Mouse (Mus musculus): ENCODE measurements around the gene Homer2. TPM values are rescaled to one million over a fixed set of nuclear protein-coding genes. Genes with fewer than 3 reads are reported as not detected.

The Homer2 gene
- polyA plus RNA-seq, 2 experiments from 2014 or later = 0.41 TPM; not detected in 1

DNA sequence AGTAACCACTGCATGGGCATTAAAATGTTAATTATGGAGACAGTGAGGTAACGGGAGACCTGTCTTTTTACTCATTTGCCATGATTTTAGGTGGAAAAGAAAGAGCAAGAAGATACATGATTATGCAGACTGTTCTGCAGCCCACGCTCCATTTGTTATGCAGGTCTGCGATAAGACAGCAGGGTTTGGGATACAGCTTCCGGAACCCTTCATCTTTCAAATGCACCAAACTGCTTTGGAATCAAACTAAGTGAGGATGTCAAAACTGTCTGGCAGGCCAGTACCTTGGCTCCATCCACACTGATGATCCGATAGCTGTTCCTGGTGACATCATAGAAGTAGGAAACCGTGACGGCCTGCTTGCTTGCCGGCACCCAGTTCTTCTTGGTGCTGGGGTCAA lies 58.1 kb downstream of the Homer2 start:
- no peak for ATAC-seq

DNA sequence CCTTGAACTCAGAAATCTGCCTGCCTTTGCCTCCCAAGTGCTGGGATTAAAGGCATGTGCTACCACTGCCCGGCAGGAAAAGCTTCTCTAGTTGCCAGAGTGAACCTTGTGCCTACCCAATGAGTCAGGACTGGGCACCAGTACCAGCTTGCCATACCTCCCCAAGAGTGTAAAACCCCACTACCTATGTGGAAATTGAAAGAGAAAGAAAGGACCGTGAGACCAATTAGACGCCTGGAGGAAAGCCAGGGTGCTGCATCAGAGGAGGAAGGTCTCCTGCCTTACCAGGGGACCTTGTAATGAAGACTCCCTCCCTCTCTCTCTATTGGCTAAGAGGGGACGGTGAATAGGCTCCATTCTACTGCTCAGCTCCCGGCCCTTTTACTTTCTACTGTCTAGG lies 59.4 kb downstream of the Homer2 start:
- no peak for ATAC-seq

DNA sequence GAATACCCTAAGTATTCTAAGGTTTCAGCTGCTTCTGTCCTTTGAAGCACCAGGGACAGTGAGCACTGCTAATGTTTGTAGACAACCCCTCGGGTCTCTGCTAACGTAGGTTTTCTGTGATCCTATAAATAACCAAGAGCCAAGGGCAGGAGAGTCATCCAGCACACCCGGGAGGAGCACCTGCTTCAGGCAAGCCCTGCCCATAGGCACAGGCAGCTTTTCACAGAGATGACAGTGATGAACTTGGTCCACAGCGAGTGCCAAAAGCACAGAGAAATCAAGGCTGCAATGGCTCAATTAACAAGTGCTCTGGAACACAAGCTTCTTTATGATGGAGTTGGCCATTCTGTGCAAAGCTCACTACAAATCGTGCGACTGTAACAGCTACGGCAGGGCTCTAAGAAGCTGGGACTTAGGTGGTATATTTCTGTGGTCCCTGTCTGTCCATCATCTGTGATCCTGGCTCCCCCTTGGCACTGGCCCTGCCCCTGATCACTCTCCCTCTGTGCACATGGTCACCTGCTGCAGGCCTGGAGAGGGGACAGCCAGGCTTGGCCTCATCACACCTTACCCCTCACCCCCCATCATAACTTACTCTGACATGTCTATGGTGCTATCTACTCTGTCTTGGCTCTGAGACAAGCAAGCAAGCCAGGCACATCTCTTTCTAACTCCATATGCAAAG lies 62.6 kb downstream of the Homer2 start:
- no peak for ATAC-seq

DNA sequence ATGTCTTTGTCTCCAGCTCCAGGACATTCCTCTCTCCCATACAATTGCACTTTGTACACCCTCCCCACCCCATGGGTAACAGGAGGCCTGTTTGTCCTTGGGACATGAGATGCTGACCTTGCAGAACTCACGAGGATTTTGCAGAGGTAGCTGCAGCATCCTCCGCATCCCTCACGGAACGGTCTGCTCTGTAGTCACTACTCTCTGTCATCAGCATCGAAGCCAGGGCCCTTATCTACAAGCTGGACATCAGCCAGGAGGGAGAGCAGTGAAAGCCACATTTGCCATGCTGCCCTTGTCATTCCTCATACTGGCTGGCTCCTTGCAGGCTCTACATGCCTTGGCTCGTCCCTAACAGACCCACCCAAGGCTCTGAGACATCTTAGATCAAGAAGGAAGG lies 66.2 kb downstream of the Homer2 start:
- no peak for ATAC-seq

DNA sequence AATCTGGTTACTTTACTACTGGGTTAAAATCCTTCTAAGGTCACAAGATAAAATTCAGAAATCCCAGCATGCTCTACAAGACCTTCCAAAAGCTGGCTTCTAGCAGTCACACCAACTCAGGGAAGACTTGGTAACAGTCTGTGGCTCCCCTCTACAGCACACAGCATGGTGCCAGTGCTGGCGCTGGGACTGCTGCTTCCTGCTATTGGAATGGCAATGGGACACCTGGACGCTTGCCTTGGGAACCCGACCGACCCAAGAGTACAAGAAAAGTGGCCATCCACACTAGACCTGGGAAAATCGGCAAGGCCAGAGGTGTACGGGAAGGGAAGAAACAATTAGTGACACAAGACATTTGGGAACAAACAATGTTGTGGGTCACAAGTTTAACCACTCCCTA lies 74.7 kb downstream of the Homer2 start:
- no peak for ATAC-seq

DNA sequence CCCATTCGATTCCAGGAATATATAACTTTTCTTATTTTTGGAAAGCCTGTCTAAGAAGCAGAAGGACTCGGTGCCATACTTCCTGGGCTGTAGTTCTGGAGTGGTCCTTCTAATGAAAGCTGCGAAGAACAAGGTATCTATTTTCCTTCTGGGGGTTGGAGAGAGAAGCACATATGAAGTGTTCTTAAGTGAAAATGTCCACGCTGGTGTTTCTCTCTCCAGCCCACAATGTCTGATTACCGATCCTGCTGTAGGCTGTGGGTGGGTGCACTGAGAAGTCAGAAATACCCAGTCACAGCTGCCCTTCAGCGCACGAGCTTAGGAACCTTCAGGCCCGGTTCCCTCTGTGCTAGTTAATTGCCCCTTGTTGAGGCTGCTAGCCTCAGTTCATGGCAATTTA lies 76.1 kb downstream of the Homer2 start:
- ATAC-seq = no peak

DNA sequence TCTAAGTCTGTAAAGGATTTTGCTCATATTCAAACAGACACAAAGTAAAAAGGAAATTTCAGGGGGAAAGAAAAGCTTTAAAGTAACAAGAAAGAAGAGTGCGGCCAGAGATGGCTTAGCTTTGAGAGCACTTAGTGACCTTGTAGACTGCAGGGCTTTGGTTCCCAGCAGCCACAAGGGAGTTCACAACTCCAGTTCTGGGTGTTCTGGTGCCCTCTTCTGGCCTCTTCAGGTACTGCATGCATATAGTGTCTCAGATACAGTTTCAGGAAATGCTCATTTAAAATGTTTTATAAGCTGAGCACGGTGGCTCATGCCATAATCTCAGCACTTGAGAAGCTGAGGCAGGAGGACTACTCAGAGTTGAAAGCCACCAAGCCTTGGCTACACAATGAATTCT lies 80.9 kb downstream of the Homer2 start:
- no peak for ATAC-seq

DNA sequence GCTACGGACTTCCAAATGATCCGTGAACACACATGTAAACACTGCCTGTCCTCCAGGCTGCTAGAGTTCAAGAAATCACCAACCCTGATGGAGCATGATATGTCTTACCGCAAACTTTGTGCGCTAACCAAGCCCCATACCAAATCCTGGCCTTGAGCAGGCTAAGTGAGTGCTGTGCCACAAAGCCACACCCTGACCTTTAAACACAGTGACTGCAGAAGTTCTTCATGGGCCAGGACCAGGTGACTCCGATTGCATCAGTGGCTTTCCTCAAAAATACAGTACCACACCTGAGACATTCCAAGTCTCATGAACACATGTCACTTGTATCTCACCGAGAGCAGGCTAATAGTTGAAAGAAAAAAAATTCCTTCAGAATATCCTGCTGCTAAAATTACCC lies 83.6 kb downstream of the Homer2 start:
- ATAC-seq = no peak

DNA sequence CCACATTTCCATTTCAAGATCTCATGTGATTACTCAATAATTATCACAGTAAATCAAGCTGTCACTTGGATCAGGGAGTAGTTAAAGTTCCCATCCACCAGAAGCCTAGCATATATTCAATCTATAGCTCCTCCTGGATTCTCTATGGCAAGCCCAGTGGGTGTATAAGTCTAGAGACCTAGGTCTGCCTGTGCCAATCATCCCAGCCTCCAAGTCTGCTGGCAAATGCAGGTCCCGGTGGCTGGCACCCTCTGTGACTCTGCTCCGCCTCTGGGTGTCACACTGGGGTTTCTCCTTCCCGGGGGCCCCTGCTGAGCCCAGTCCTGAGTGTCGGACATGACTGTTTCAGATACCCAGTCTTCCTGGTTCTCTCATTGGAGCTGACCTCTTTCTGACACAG lies 84.5 kb downstream of the Homer2 start:
- no peak for ATAC-seq

DNA sequence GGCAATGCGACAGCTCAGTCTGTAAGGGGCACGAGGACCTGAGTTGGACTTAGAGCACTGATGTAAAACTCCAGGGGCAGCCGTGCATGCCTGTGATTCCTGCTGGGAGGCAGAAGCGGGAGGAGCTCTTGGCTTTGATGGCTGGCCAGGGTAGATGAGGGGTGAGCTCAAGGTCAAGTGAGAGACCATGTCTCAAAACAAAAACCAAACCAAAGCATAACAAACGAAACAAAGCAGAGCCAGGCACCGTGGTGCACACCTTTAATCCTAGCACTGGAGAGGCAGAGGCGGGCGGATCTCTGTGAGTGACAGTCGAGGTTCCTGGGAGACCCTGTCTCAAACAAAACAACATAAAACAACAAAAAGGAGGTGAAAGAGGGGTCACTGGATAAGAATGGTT lies 92.3 kb downstream of the Homer2 start:
- no peak for ATAC-seq

DNA sequence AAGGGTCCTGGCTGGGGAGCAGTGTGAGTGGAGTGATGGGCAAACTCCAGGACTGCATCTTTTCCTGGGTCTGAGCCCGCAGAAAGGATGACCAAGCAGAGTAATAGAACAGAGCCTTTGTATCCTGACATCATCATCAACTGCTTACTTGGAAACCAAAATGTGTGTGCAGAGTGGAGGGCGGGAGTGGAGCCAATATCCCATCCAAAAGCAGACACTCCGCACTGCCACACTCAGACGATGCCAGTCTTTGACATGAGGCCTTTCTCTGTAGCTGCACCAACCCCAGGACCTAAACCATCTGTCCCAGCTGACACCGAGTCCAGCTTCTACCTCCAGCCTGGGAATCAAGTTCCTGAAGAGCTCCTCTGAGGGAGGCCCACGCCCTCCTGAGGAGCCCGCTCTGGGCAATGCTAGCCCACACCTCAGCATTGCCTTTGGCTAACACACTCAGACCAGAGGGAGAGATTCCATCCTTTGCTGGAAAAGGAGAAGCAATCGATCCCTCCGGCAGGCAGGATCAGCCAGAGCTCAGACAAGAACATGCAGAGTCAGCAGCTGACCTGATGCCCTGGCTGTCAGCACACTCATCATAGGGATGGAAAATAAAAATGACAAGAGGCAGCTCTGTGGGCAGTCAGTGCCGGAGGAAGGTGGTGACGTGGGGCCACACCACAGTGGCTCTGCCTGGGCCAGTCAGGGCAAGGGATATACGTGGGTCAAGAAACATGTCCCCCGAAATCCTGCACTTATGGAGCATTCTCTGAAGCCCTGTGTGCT lies 94.3 kb downstream of the Homer2 start:
- no peak for ATAC-seq

DNA sequence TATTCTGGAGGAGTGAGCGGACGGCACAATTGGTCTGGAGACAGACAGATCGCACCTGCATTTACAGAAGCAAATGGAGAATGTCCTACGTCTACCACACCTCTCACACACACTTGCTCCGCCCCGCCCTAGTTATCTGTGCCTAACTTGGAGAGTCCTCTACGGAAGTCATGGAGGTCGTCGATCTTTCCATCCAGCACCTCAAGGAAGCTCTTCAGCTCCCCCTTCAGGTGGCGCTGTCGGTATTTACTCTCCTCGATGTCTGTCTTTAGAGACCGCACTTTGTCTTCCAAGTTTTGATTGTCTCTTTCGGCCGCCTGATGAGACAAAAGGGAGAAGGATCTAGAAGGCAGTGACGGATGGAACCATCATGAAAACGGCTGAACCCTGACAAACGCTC lies 97.2 kb downstream of the Homer2 start:
- ATAC-seq = no peak

DNA sequence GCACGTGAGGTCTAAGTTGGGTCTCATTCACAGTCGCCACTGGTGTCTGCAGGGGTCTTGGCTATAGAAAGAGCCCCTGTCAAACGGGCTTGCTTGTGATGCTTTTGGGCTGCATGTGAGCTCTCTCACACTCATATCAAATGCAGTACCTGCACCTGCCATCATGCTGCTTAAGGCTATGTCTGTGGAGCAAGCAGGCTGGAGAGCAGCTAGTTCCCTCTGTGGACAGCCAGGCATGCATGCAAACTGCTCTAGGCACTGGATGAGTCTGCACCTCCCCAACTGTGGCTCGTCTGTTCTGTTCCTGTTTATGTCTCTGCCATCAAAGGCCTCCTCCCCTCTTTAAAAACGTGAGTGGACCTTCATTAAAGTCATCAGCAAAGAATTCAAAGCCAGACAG lies 100.9 kb downstream of the Homer2 start:
- ATAC-seq = no peak

DNA sequence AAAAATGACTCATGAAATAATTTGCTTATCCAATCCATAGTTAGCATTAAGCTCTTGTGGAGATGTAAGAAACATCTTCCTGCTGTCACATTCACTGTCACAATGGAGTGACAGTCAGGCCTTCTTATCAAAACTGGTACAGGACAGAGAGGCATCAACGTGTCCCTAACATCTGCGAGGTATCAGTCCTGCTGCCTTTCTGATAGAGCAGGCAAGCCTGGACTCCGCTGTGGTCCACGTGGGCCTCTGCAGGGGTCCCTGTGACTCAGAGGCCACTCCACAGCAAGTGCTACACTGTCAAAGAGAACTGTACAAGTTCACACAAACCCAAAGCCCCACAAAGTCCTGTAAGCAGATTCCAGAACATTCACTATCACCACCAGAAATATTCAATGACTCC lies 101.8 kb downstream of the Homer2 start:
- no peak for ATAC-seq

DNA sequence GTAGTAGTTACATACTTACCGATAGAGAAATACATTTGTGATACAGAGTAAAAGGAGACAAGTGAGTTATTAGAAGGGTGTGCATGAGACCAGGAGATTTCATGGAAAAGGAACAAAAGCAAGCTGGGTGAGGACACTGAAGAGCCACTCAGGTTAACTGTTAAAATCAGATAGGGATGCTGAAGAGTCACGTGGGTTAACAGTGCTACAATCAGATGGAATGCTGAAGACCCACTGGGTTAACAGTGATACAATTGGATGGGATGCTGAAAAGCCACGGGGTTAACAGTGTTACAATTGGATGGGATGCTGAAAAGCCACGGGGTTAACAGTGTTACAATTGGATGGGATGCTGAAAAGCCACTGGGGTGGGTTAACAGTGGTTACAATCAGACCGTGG lies 102.3 kb downstream of the Homer2 start:
- ATAC-seq = no peak

DNA sequence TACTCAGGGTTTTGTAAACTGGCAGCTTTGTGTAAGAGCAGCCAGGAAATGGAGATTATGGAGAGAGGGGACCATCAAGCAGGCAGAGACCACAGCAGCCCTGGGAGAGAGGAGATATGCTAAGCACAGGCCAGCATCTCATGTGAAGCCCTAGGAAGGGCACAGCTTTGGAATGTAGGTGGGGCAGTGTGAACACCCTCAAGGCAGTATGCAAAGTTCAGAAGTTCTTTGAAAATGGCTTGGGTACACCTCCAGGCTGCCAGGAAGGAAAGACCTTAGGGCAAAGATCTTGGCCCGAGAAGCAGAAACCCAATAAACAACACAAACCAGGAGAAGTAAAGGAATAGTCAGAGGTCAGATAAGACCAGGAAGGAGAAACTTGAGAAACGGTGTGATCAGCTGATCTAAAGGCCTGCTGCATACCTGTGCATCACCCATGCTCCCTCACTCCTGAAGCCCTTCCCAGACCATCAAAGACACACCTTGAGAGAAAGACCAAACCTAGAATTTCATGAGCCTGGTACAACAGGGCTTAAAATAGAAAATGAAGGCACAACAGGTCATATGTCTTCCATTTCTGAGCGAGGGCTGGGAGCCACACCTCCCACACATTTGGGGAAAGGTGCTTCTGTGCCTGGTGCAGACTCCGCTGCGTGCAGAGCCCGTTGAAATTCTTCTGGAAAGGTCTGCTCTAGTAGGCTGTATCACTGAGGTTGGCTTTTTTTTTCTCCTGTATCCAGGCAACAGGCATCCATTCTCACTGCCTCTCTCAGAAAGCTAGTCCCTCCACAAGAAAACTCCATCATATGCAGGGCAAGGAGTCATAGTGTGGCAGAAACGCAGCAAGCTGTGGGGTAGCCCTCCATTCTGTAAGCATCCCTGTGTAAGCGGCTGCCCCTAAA lies 107.7 kb downstream of the Homer2 start:
- no peak for ATAC-seq

DNA sequence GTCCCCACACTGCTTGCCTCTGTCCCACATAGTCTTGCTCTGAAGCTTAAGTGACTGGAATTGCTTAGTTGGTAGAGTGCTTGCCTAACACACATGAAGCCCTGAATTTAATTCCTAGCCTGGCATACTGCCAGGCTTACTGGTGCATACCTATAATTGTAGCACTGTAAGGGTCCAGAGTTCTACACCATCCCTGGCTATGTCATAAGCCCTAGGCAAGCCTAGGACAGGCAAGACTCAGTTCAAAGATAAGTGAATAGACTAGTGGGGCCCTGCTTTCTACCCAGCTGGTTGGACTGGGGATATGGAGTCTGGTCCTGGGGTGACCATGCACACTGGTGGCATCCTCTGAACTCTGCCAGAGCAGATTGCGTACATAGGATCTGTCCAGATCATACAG lies 109.7 kb downstream of the Homer2 start:
- no peak for ATAC-seq

DNA sequence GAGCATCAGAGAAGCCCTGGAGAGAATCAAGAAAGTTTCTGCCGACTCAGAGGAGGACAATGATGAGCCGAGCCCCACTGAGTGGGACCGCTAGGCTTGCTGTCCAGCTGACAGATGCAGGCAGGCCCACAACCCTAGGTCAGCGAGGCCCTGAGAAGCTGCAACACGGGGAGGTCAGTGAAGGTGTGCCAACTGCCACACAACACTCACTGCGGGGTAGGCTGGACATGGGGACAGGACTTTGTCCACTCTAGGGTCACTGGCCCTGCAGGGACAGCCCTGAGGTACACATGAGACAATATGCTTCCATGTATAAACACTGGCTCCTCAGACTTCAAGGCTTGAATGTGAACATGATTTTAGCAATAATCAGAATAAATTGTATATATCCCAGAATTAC lies 111.2 kb downstream of the Homer2 start:
- ATAC-seq = no peak

DNA sequence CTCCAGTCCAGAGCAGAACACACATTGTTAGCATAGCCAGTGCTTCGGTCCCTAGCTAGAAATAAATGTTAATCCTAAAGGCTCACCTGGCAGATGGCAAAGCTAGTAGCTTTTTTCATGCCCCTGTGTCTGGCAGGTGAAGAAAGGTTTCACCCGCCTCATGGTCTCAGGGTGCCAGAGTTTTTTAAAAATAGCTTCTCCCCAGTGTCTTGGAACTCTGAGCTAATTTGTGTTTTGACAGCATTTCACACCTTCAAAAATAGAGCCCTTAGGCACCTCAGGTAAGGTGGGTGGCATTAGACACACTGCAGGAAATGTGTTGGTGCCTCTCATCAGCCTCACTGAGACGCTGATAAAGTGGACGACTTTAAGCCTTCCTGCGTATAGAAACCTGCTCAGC lies 112.3 kb downstream of the Homer2 start:
- no peak for ATAC-seq

DNA sequence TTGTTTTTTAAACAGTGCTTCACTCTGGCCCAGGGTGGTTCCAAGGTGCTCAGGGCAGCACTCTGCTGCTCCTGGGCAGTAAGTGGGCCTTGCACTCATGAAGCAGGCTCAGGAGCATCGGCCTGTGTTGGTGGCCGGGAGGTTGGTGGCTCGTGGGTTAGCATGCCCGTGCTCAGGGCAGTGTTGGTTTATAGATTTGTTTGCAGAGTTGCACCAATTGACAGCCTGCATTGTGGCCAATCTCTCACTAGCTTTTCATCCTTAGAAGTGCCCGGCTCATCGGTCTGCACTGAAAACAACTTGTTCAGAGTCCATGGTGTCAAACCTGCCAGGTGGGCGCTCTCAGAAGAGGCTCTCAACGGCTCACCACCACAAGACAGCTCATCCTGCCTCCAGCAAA lies 113.9 kb downstream of the Homer2 start:
- ATAC-seq = no peak

DNA sequence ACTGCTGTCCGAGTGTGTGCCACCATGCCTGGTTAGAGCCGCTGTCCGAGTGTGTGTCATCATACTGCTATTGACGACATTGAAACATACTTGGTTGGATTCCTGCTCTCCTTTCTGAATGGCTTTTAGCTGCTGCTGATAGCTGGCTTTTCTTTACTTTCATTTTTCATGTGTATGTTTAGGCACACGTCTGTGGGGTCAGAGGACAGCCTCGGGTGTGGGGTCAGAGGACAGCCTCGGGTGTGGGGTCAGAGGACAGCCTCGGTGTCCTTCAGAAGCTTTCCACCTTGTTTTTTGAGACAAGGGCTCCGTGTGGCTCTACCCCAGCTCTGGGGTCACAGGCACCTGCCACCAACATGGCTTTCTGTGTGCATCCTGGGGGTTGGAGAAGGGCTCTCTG lies 114.6 kb downstream of the Homer2 start:
- ATAC-seq = no peak

DNA sequence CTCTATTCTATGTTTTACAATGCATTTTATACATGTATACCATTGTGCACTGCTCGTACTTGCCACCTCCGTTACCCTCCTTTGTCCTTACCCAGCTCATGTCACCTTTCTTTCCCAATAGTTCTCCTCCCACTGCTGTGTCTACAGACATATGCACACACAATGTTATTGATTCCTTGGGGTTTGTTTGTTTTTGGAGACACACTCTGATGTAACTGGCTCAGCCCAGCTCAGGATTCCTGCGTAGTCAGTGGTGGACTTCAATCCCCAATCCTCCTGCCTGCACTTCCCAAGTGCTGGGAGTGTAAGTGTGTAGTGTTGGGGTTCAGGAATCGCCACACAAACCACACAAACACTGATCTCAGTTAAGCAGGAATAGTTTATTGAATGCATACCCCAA lies 120.1 kb downstream of the Homer2 start:
- no peak for ATAC-seq

DNA sequence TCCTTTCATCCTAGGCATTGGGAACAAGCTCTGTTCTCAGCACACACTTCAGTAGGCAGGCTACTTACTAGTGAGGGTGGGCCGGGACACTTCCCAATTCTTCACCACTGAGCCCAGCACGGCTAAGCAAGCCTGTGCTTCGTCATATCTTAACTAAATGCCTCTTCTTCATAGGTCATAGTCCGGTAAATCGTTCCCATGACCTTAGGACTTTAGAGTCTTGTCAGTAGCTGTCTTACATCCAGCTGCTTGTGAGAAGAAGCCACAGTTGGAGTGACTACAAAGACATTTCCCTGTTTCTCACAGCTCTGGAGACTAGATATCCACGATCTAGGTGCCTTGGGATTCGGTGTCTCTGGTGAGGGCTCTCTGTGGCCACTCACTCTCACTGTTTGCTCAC lies 122.0 kb downstream of the Homer2 start:
- ATAC-seq = no peak

DNA sequence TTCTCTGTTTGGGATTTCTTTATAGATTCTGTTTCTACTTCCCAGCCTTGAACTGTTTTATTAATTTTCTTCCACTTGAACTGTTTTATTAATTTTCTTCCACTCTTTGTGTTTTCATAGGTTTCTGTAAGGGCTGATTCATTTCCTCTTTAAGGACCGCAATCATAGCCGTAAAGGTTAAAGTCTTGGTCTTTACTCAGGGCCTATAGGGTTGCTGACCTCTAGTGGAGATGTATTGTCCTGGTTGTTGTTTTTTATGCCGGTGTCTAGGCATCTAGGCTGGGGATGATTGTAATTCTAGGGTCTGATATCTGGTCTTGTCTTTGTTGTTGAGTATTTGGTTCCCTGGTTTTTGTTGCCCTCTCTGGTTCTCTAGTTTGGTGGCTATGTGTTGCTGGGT lies 123.8 kb downstream of the Homer2 start:
- no peak for ATAC-seq
